Mouse (Mus musculus) T-helper 17 cell (primary cell): ENCODE data around the gene D430041D05Rik.
"Not testable (repeated sequence)": the region's sequence is repeated elsewhere in the genome, so short reads cannot be mapped to it uniquely, and the experiment has no call there.

Source experiments
- in situ Hi-C, 2 experiments: fragments of 300-600 bp; cut with MboI, MseI; formaldehyde crosslinking; loops; 1 replicate in 1 of 2; 2 replicates in 1 of 2; pipeline ENCODE4 v1.15.1; 2025; ENCODE audit warnings: high pct_unique_total_duplicates in 2 of 2

D430041D05Rik gene

GRCm38 (mm10) chr2:104097396-104097795 lies 313.4 kb downstream of the D430041D05Rik start:
- in situ Hi-C loops = not testable (repeated sequence)

DNA sequence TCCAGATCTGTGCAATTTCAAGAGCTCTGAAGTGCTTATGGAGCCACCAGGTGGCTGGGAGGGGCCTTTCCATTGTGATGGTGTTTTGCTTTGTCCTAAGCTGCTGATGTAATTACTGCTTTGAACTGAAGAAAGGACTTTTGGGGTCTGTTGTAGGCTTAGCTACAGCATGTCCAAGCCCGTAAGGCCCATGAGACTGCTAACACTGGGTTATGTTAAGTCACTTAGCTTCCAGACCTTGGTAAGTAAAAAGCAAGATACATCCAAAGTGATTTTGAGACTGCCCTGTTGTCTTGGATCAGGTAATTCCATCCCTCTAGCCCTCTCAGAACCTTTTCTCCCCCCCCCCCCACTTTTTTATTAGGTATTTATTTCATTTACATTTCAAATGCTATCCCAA lies 314.0 kb downstream of the D430041D05Rik start:
- in situ Hi-C loops = not testable (repeated sequence)

GRCm38 (mm10) chr2:104096256-104096655 lies 314.6 kb downstream of the D430041D05Rik start:
- in situ Hi-C loops = no loop called here

DNA sequence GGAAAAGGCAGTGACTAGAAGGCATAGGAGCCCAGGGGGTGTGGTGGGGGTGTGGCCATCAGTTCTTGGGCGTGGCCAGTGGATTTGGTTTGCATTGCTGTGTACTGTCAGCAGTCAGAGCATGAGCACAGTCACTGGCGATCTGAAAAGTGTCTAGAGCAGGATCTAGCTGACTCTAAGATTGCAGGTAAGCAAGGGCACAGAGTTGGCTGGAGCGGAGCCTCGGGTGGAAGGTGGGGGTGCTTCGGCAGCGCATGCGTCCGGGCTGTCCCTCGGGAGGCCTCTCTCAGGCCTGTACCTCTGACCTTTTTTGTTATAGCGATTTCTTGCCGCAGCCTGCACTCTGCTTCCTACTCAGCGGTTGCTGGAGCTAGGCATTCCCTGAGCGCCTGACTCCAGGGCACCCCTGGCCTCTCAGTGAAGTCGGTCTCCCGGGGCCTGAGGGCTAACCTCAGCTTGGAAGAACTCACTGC lies 315.0 kb downstream of the D430041D05Rik start, which contains the start of gene Cd59a:
Gene Cd59a (plus strand): TSS at position 61 of the 473 bp plus-strand sequence.
- in situ Hi-C loops = no loop called here

- in situ Hi-C loops = no loop called here
Measured at GRCm38 (mm10) chr2:104093305-104093704, 317.5 kb downstream of the D430041D05Rik start.
